Mouse (Mus musculus): Measurements from ENCODE around the gene Mrps6.

The Mrps6 gene

DNA sequence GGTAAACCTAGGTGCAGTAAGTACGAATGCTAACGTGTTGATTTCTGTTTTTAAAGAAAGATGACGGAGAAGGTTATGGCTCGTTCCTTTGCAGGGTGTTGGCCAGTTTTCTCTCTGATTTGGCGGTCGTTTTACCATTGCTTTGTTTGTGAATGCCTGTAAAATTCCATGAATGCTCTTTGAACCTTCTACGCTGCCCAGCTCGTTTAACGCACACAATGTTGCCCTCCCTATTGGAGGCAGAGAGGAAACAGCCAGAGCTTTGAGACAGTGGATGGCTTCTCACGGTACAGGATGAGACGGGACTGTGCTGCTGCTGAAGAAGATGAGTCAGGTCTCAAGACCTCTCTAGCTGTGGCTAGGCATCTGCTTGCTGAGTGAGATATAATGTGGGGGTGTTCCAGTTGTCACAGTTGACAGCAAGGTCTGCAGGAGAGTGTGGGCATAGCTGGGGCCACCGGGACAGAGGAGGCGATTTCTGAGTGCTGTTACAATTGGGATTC lies 61.0 kb downstream of the Mrps6 start:
- peak; percentile 53 for DNase-seq (ENCODE audit: low read depth, low spot score)

DNA sequence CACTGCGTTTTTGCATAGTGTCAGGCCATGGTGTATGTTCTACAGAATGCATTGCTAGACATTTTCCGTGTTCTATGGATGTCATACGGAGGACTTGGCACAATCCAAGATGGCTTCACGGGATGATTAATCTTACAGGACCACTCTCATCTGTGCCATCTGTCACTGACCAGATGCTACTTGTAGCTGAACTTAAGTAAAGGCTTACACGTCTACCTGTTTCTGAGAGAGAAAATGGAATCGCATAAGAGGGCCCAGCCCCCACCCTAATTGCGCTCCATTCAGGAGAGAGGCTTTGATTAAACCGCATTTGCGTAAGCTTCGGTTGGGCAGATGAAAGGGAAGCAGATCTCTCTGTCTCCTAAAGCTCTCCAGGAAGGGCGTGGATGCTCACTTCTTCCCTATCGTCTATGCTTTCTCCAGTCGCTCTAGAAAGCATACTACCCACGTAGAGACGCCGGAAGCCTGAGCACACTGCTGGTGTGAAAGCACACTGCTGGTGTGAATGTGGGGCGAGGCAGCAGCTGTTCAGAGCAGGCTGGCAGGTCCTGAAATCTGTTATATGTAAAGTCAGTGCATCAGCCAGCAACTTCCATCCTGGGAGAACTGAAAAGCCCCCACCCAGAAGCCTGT lies 62.9 kb downstream of the Mrps6 start:
- no peak for DNase-seq (ENCODE audit: low read depth, low spot score)

DNA sequence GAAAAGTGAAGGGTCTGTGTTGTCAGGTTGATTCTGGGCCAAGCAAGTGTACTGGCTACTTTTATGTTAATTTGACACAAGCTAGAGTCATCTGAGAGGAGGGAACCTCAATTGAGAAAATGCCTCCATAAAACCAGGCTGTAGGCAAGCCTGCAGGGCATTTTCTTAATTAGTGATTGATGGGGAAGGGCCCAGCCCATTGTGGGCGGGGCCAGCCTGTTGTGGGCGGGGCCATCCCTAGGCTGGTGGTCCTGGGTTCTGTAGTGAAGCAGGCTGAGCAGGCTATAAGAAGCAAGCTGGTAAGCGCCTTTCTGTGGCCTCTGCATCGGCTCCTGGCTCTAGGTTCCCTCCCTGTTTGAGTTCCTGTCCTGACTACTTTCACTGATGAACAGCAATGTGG lies 69.2 kb downstream of the Mrps6 start:
- no peak for DNase-seq (ENCODE audit: low read depth, low spot score)

DNA sequence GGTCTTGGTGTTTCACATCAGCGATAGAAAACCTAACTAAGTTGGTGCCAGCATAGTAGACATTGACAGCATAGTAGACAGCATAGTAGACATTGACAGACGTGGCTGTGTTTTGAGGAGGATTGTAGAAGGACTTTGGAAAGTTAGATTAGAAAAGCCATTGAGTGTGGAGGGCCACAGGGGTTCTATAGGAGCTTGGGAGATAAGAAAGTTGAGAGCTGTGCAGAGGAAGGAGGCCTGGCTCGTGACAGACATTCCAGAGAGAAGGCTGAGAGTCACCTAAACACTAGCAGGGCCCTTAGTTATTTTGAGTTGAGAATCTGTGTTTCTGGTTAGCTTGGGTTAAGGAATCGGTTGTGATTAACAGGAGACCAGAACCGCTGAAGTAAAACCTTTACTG lies 69.6 kb downstream of the Mrps6 start:
- no peak for DNase-seq (ENCODE audit: low read depth, low spot score)

DNA sequence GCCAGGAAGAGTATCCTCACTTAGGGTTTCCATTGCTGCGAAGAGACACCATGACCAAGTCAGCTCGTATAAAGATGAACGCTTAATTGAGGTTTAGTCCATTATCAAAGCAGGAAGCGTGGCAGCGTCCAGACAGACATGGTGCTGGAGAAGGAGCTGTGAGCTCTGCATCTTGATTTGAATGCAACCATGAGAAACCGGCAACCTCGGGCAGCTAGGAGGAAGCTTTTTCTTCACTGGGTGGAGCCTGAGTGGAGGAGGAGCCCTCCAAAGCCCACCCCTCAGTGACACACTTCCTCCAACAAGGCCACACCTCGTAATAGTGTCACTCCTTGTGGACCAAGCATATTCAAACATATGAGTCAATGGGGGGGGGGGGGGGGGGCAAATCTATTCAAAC lies 71.8 kb downstream of the Mrps6 start:
- no peak for DNase-seq (ENCODE audit: low read depth, low spot score)

DNA sequence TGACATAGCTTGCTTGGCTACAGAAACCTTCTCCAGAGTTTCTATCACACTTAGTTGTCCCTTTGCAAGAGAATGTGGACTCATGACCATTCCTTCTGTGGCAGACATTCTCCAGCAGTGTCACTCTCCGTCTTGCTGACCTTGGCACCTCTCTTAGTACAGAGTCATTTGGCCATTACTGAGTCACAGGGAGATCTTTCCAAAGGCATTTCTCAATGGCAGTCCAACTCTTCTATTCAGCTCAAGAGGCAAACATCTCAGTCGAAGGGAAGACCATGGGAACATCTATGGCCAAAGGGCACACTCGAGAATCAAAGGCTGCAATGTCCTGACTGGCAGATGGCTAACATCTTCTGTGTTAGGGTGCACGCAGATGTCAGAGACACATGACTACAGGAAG lies 74.4 kb downstream of the Mrps6 start:
- no peak for DNase-seq (ENCODE audit: low read depth, low spot score)

DNA sequence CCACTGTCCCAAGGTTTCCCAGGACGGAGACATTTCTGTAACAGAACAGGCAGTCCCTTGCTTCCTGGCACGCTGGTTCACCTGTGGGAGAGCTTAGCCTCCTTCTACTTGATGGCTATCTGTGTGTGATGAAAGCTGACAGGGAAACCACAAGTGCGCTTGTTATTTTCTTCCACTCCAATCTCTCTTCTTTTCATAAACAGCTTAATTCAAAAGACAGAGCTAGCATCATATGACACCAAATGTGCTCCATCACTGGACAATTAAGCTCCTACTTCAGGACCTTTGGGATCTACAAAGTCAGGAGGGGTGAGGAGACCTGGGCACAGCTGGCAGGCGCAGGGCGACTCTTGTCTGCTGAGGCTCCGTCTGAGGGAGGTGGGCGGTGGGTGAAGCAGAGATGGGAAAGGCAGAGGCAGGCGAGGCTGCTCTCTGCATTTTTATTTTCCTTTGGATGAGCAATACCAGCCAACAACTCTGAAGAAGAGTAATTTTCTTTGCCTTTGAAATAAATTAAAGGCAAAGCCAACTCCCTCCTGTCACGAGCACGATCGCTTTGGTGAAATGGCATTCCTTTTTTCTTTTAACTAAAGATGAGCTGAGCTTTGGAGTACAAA lies 76.2 kb downstream of the Mrps6 start:
- DNase-seq (ENCODE audit: low read depth, low spot score) = no peak

DNA sequence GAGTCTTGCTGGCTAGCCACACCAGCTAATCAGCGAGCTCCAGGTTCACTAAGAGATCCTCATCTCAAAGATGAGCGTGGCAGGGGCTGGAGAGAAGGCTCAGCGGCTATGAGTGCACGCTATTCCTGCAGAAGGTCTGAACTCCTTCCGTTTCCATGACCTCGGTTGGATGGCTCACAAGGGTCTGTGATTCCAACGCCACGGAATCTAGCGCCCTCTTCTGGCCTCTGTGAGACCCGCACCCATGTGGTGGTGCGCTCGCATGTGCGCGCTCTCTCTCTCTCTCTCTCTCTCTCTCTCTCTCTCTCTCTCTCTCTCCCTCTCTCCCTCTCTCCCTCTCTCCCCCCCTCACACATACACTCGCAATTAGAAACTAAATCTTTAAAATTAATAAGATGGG lies 78.2 kb downstream of the Mrps6 start:
- no peak for DNase-seq (ENCODE audit: low read depth, low spot score)

DNA sequence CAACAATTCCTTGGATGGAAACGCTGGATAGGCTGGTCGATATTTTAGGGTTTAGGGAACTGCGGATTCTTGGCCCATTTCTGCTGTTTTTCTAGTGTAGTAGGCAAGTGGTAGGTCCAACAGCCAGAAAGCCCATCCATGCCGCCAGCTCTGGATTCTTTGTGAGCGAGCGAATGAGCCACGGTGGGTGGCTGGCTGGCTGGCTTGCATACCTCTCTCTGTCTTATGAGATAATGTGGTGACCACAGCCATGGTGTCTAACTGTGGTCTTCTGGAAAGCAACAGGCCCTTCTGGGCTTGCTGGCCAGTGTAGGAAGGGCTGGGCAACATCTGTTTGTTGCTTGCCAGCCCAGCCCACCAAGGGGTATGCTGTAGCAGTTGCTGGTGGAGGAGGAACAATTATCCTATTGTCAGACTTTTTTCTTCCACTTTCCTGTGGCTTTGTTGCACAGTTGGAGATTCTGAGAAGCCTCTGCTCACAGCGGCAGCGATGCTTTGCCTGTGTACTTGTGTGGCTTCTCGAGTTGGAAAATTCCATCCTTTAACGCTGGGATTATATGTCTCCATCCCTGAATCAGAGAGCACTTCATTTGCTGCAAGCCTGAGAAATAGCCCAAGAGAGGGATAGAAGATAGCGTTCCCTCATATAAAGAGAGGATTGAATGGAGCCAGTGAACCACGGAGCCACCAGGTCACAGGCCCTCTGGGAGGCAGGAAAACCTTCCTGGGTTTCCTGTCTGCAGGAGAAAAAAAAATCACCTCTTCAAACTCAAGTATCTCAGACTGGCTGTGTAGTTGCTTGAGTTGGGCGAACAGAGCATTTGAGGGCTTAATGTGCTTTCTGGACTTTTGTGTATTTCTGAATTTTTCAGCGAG lies 81.6 kb downstream of the Mrps6 start:
- DNase-seq (ENCODE audit: low read depth, low spot score) = peak; percentile 93

DNA sequence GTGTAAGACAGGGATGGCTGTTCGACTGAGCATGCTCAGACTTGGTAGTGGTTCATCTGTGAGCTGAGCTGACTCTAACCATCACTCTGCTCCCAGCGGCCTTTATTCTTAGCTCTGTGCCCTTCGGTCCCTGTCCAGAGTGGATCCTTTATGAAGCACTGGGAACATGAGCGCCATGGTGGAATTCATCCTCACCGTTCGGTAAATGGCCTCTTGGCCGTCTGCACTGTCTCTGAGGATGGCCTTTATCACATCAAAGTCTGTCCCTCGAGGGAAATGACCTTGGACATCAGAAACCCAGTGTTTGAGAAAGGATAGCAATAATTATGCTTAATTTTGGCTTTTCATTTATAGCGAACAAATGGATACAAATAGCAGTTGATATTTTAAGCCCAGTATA lies 82.3 kb downstream of the Mrps6 start:
- no peak for DNase-seq (ENCODE audit: low read depth, low spot score)

DNA sequence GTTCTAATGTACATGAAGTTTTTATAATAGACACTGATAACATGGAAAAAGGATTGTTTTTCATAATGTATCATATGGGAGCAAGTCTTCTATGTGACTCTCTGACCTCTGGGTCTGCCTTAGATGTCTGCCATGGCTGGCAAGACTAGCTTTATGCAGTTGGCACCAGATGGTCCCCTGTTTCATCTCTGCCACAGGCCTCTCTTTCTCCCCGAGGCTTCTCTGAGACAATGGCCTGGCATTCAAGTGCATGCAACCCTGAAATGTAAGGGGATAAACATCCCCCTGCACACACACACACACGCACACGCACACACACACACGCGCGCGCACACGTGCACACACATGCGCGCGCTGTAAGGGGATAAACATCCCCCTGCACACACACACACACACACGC lies 83.0 kb downstream of the Mrps6 start:
- no peak for DNase-seq (ENCODE audit: low read depth, low spot score)

DNA sequence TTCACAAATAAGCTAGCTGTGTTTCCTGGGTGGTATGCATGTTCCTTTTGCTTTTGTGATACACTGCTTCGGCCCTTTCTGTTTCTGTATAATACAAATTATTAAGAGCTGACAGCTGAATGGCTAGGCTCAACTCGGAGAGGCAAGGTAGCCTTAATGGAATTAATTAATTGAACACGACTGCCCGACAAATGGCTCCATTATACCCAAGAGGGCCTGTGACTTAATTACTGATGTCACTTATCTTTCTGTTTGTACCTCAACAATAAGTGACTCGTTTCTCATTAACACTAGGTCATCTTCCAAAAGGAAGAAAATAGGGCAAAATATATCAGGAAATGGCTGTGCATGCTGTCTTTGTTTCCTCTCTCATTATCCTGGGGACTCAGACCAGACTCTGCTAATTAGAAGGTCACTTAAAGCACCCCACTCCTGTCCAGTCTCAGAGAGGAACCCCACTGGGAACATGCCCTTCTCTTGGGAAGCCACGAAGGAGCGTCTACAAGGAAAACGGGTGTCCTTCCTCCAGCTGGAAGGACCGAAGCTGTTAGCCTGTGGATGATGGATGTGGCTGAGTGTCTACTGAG lies 84.4 kb downstream of the Mrps6 start:
- DNase-seq (ENCODE audit: low read depth, low spot score) = no peak

DNA sequence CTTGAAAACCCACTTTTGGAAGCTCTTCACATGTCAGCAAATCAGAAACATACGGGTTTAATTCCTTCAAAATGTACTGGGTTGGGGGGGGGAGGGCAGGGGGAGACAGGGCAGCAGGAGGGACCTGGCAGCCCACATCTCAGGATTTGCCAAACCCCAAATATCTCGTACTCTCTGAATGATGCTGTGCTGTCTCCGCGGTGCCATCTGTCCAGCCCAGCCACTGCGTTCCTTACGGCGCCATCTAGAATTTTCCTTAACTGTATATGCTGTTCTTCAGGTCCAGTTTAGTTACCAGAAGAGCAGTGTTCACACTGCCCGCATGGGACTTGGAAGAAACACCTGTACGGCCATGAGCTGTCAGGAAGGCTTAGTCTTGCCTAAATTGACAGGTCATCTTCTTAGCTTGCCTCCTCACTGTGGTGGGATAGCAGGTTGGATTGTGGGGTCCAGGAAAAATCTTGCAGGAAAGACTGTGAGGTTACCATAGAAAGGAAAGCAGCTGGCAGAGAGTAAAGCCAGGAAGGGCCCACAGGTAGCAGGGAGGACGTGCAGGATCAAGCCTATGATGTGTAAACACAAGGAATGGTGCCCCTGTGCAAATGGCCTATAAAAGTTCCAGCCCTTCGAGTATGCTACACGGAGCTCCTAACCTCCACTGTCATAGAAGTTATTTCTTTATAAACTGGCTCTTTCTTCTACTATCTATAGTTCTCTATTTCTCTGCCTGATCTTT lies 89.7 kb downstream of the Mrps6 start:
- no peak for DNase-seq (ENCODE audit: low read depth, low spot score)

DNA sequence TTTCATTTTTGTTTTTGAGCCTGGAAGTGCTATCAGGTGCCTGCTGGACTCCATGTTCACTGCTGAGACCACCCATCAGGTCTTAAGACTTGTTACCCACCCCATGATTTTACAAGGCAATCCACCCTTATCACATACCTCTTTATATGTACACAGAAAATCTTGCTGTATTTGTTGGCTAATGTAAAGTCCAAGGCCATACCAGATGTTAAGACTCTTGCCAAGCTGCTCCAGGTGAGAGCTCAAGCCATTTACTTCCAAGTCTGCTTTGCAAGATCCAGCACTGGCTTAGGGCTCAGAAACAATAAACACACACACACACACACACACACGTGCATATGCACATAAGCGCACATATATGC lies 90.3 kb downstream of the Mrps6 start:
- DNase-seq (ENCODE audit: low read depth, low spot score) = no peak

DNA sequence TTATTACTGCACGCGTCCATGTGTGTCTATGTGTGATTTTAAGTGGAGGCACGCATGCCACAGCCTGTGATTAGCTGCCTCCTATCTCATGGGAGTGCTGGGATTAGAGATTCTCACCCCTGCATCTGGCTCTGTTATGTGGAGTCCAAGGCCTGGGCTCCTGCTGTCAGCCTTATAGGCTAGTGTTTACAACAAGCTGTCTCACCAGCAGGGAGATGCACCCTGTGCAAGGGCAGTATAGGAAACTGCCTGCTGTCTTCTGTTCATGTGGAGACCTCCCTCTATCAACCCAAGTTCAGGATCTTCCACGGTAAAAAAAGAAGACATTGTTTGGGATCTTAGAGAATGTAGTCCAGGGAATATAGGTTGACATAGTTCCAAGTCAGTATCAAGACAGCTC lies 92.9 kb downstream of the Mrps6 start:
- no peak for DNase-seq (ENCODE audit: low read depth, low spot score)

DNA sequence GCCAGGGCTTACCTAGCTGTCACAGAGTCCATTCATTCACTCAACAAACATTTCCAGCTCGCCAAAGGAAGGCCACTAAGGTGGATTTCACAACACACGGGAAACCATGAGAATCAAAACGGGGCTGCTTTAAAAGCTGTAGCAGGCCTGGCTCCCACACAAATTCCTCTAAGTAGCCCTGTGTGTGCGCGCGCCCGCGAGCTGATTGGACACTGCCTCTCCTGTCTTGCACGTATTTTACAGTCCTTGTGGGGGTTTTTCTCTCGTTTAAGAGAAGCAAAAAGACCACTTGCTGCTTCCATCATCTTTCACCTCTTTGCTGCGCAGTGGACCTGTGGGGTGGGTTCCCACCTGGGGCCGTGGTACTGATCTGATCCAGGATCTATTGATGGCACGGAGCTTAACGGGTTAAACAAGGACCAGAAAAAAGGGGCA lies 100.0 kb downstream of the Mrps6 start:
- no peak for DNase-seq (ENCODE audit: low read depth, low spot score)

DNA sequence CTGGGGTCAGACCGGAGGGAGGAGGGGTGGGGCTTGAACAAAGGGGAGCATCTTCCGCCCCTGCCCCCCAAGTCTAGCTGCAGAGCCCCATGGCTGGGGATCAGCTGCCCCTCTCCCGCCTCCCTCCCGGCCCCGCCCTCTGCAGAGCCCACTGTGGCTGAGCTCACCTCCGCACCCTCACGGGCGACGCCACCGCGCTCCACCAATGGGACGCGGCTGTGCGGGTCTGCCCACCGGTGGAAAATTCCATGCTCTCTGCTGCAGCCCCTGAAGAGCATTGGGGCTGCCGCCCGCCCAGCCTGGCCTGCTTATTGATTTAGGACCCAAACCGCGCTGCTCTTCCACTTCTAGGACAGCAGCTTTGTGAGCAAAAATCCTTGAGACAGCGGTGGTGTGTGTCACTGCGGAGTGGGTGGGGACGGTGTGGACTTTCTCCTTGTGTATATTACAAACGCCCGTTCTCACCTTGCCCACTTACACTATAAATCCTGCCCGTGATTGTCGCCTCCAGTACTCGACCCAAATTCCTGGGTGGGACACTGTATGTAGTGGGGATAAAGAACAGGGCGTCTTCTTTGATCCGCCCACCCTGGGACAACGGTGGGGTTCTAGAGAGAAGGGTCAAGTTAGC lies 100.5 kb downstream of the Mrps6 start:
- DNase-seq (ENCODE audit: low read depth, low spot score) = no peak

DNA sequence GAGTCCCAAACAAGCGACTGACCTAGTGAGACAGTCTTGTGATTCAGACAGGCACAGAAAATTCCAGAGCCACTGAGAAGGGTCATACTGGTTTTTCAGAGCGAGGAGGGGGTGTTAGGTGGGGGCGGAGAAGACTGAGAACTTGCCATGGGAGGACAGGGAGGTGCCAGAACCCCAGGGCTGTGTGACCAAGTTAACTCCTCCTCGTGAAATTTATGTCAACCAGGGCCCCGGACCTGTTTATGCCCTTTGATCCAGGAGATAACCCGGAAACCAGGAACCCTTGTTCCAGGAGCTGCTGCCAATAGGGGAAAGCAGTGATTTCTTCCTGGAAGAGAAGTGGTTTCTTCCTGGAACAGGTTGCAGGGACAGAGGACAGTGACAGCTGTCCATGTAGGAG lies 101.0 kb downstream of the Mrps6 start:
- no peak for DNase-seq (ENCODE audit: low read depth, low spot score)

Data from 3T3-L1 (cell line).